Mouse (Mus musculus) spleen, postnatal 4 days (tissue): ENCODE results near the gene Pcnx.
"Not testable (repeated sequence)": the region's sequence is repeated elsewhere in the genome, so short reads cannot be mapped to it uniquely, and the experiment has no call there.

Source experiments
- DNase-seq, 2 experiments: peaks; one replicate each; pipeline ENCODE4 v3.0.0; 2022; ENCODE audit warnings: low spot score in 2 of 2

Pcnx gene

DNA sequence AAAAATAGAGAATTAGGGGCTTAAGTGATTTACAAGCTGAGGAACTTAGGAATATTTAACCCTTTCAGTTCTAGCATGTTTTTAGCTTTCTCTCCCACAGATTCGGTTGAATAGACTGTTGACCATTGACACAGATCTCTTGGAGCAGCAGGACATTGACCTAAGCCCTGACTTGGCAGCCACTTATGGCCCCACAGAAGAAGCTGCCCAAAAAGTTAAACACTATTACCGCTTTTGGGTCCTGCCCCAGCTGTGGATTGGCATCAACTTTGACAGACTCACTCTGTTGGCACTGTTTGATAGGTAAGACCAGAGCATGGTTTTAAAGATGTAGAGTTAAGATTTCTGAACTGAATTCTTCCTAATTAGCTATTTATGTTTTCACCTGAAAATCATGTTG lies 90.2 kb downstream of the Pcnx start:
- DNase-seq: no peak

DNA sequence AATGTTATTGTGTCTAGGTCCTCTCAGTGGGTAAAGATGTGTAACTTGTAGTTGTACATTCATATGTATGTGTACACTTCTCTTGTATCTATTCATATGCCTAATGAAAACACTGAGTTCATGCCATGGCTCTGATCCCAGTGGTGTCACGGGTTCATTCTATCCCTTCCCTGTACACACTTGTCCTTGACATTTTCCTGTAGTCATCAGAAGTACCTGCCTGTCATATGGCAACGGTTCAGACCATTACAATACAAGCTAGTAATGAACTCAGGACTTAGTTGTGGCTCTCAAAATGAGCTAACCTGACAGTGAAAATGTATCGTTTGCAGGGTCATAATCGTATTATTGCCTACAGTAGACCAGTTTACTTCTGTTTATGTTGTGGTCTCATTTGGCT lies 98.5 kb downstream of the Pcnx start:
- DNase-seq: no peak

DNA sequence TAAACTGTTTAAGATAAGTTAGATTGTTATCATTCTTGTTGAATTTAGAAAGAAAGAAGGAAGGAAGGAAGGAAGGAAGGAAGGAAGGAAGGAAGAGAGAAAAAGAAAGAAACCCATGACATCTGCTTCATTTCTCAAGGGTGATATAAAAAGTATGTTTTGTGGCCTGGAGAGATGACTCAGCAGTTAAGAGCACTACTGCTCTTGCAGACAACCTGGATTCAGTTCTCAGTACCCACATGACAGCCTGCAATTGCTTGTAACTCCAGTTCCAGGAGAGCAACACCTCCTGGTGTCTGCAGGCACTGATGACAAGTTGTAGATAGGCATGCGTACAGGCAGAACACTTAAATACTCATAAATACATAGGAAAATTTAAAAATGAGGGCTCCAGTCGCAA lies 105.6 kb downstream of the Pcnx start:
- no peak for DNase-seq

DNA sequence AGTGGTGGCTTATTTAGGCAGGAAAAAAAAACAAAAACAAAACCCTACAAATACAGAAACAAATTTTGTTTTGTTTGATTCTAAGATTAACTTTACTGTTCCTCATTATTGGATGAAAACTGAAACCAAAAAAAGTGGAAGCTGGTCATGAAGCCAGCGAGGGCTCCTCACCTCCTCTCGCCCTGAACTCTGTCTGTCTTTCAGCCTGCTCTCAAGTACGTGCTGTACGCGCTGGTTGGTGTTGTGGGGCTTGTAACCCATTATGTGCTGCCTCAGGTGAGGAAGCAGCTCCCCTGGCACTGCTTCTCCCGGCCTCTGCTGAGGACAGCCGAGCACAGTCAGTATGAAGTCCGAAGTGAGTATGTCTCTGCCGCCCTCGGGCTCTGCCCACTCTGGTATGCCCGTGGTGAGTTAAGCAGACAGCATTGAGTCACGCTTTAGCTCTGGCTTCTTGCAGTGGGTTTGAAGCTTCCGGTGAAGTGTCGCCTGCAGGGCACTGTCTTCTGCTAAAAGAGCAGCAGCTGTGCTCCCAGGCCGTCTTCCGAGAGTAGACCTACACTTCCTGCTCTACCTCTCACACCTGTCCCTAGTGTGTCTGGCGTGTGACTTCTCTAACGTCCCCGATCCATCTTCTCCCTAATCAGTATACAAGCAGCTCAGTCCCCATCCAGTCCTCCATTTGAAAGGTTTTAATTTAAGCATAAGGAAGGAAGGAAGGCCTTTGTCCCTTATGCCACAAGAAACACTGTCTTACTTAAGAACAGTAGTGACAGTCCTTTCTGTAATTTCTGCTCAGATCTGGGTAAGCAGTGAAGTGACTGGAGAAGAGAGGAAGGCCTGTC lies 111.4 kb downstream of the Pcnx start:
- no peak for DNase-seq

DNA sequence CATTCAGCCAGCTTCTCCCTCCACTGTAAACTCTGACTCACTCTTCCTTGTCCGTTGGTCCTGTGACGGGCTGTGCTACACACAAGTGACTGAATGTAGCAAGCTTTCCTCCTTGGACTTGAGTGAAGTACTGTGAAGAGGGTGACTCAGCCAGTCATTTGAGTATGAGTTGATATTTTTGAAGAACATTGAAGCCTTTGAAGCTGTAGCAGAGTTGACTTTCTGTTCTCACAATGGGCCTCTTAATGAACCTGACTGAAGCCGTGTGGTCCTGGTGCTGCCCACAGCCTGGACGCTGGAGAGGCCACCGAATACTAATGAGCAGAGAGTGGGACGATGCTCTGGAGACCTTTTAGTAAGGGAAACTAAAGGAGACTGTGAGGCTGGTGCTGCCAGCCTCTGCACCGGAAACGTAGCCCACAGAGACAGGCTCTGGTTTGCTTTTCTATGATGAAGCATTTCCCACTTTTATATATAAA lies 112.1 kb downstream of the Pcnx start:
- DNase-seq: no peak

DNA sequence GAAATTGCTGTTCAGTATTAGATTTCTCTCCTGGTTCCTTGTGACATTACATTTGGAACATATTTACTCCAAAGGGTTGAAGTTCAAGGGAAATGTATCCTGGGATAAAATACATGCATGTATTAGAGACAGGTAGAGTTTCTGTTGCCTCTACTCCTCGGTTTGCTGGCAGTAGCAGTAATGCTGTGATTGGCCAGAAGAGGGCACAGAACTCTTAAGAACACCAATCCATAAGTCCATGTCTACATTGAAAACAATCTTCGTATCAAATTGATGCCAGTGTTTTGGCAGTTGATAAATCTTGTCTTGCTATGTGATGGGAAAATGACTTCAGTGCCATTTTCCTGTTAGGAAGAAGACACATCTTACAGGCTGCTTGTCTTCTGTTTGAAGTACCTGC lies 115.0 kb downstream of the Pcnx start:
- no peak for DNase-seq

DNA sequence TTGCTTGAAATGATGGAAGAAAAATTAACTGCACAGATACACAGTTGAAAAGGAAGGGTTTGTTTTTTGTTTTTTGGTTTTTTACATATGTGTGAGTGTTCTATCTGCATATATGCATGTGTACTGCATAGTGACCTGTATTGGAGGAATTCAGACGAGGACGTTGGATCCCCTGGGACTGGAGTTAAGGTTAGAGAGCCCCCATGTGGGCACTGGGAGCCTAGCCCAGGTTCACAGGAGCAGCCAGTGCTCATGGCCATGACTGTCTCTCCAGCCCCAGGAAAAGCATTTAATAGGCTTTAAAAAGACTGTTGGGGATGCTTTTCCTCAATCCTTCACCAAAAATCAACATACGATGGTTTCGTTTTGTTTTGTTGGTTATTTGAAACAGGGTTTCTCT lies 117.5 kb downstream of the Pcnx start:
- DNase-seq: no peak

DNA sequence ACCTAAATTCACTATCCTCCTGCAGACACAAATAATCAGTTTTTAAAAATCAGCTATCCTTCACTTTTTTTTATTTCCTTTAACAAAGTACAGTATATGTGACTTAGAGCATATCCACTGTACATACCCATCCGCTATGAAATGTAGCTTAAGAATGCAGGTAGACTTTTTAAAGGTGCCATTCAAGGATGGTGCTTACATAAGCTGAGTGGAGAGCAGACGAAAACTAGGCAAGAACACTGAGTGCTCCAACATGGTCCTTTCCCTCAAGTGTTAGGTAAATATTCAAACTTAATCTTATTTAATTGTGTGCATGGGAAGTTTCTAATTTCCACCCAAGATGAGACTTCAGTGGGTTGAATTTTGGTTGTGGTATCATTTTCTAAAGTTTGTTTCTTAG lies 119.5 kb downstream of the Pcnx start:
- no peak for DNase-seq

DNA sequence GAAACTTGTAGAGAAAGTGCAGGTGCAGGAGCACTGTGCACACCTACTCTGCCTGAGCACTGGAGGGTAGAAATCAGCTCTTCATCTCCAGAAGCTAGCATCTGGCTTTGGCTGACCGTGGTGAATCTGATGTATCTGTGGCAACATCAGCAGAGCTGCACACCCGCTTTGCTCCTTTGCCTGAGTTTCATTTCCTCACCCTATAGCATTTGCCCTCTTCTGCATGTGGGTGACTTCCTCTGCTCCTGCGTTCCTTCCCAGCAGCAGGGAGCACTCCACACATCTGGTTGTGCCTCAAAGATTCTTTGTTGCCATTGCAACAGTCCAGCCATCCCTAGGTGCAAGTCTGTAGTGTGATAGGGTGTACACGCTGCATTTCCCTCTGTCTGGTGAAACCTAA lies 132.3 kb downstream of the Pcnx start:
- DNase-seq: peak in 1 of 2 experiments; percentile 54

DNA sequence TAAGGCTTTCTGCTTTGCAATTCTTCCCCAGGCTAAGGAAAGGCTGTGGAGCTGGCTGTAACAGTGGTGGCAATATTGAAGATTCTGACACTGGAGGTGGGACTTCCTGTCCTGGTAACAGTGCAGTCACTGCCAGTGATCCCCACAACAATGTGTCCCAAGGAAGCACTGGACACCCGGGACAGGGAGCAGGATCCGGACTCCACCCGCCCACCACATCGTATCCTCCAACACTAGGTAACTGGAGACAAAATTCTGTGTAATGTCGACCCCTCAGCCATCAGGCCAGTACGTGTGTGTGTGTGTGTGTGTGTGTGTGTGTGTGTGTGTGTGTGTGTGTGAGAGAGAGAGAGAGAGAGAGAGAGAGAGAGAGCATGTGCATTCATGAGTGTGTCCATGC lies 133.2 kb downstream of the Pcnx start:
- peak in 1 of 2 experiments; percentile 51 for DNase-seq

DNA sequence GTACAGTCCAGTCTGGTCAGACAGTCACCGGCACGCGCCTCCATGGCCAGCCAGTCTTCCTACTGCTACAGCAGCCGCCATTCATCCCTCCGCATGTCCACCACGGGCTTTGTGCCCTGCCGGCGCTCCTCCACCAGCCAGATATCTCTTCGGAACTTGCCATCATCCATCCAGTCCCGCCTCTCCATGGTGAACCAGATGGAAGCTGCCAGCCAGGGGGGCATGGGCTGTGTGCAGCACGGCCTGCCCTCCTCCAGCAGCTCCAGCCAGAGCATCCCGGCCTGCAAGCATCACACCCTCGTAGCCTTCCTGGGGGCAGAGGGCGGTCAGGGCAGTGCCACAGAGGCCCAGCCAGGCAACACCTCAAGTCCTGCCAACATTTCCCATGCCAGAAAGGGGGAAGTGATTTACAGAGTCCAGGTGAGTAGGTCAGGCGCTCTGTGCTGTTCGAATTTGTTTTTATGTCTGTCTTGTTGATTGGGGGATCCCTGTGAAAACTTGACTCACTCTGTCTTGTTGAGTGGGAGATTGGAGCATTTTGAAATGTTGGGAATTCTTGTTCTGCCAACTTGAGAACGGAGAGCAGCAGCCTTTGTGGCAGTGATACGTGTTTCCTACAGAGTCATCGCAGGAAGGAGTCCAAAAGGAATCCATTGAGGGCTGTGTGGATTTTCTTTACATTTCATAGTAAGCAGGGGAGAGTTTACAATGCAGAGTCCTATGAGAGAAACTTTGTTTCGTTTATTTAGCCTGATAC lies 135.3 kb downstream of the Pcnx start:
- DNase-seq: peak in 1 of 2 experiments; percentile 49

DNA sequence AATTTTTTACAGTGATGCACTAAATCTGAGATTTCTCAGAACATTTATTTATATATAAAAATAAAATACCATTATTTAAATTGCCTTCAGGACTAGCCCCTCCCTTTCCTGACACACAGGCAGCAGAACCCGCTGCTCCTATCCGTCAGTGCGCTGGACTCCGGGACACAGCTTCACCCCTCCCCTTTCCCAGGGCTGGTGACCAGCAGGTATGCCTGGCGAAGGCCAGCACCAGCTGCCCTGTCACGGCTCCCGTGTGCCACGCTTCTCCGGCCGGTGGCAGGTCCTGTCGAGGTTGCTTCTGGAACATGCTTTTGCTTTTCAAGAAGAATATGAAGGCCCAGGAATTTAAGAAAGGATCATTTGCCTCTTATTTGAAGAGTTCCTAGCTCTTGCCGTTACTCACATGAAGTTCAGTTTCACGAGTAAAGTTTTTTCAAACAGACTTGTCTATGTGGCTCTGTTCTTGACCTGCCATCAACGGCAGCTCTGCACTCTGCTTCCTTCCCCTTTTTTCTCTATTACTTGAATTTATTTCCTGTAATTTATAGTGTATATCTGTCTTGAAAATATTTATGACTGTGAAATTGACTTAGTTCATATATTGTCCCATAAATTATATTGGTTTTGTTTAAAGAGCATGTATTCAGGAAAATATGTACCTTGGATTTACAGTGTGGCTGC lies 137.0 kb downstream of the Pcnx start:
- peak in 1 of 2 experiments; percentile 56 for DNase-seq

DNA sequence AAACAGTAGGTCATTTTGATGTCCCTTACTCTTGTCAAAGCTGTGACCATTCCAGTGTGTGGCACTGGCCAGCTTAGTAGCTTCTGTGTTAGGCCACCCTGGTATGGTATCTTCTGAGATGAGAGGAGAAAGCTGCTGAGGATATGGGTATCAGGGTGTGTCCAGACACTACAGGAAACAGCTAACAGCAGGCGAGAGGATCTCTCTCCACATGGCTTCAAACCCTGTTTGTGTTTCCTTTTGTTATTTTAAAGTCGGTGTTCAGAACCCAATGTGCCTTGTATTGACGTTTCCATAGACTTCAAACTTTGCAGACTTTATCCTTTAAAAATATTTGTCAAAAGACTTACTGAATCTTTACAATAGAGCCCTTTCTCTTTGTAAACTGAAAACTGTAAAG lies 137.7 kb downstream of the Pcnx start:
- no peak for DNase-seq

DNA sequence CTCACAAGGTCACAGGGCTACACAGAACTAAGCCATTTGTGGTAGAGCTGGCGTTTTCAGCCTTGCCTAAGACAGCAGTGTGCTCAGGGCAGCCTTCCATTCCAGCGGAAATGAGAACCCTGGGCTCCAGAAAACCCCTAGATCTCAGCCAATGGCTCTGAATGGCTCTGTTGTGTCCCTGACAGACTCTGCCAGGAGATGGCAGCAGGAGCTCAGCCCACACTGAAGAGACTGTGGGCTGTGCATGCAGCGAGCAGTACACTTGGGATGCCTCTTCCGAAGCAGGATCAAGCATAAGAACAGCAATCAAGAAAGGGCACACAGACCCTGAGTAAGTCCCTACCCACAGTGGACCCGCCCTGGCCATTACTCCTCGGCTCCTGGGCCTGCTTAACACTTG lies 142.9 kb downstream of the Pcnx start:
- DNase-seq: not testable (repeated sequence)

DNA sequence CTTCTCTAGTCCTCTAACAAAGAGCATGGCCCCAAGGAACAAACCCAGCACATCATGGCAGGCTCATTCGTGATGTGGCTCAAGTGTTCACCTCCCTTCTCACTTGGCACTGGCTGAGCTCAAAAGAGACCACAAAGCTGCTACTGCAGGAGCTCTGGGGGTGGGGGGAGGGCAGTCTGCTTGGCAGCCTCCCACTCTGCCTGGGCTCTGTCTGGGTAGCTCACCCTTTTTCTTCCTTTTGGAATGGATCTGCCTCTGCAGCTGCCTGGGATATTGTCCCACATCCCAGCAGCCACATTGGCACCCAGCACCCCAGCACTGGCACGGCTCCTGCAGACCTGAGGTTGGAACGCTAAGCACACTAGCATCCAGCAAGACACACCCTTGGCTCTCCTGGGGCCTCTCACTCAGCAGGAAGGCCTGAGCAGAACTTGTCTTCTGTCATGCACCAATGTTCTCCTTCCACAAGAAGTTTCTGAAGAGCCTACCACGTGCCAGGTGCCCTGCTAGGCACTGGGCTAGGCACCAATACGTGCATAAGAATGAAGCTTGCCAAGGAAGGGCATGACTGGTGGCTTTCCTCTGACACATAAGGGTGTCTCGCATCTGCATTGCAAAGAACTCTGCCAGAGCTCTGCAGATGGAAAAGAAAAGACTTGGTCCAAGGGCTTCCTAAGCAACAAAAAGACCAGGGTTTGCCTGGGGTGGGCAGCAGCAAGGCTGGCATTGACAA lies 166.2 kb downstream of the Pcnx start:
- not testable (repeated sequence) for DNase-seq

DNA sequence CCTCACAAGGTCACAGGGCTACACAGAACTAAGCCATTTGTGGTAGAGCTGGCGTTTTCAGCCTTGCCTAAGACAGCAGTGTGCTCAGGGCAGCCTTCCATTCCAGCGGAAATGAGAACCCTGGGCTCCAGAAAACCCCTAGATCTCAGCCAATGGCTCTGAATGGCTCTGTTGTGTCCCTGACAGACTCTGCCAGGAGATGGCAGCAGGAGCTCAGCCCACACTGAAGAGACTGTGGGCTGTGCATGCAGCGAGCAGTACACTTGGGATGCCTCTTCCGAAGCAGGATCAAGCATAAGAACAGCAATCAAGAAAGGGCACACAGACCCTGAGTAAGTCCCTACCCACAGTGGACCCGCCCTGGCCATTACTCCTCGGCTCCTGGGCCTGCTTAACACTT lies 173.7 kb downstream of the Pcnx start:
- DNase-seq: not testable (repeated sequence)

DNA sequence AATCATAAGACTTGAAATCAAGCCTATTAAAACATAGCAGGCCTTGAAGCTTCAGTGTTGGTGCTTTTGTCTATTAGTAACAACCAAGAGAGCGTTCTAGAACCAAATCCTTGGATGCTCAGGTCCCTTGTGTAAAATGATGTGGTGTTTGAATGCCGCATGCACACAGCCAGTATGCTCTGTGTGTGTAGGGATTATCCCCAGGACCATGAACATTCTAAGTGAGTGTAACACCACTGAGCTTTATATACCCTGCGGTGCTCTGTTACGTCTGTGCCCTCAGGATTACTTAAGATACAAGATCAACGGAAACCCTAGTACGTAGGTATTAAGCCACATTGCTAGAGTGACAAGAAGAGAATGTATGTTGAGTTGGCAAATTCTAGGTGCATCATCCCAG lies 174.2 kb downstream of the Pcnx start:
- DNase-seq: not testable (repeated sequence)

DNA sequence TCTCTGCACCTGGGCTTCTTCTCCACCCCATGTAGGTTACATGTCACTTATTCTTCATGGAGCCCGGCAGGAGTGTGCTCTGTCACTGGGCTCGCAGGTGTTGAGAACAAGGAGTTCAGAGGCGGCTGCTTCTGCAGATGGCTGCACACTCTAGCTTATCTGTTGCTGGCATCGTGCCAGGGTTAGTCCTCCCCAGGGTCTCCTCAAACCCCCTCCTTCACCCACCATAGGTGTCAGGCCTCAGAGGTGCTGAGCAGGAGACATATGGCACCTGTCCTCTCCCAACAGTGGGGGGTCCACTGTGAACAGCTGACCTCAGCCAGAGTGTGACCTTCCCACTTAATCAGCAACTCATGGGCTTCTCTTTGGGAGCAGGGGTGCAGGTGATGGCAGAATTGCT lies 184.3 kb downstream of the Pcnx start:
- not testable (repeated sequence) for DNase-seq
